Mouse (Mus musculus): ENCODE results near the gene Aoah. TPM values are rescaled to one million over a fixed set of nuclear protein-coding genes. Genes with fewer than 3 reads are reported as not detected.

Gene Aoah
- polyA plus RNA-seq (2015; fragmentation: Nextera tagmentation; extraction: Ambion mirVana), result 0.86 and 1.2 TPM in 2 replicates

GRCm38 (mm10) chr13:20793901-20794300 lies at the start of gene Aoah:
TSS of gene Aoah (plus strand) at chr13:20794113.
- H3K4me1 ChIP-seq (ENCODE audit: insufficient read depth, low read depth, low read length), result no peaks in the 10 kb centered on the region
- no peak within 1 kb of the TSS for H3K4me3 ChIP-seq (ENCODE audit: low read depth, low read length)
- no peak within 1 kb of the TSS for H3K27ac ChIP-seq (ENCODE audit: low read length)
- no peaks in the 10 kb centered on the region for H3K27me3 ChIP-seq (replicated peaks; ENCODE audit: insufficient read depth, low read length)
- H3K9ac ChIP-seq (replicated peaks; ENCODE audit: low read depth), result no peak within 1 kb of the TSS
- no peaks in the 10 kb centered on the region for H3K9me3 ChIP-seq (ENCODE audit: low read length)
- no peak within 1 kb of the TSS for H3K4me2 ChIP-seq (replicated peaks; ENCODE audit: low read depth, low read length)
- TF ChIP-seq EP300 (IDR thresholded peaks at IDR 0.05), result no peak
- no peak for TF ChIP-seq CTCF (IDR thresholded peaks at IDR 0.05)
- ATAC-seq, result no peak
- H3K36me3 ChIP-seq (ENCODE audit: insufficient read depth, low read length), result no peaks in the 10 kb centered on the region
- DNase-seq (ENCODE audit: low spot score), result no peak
- 56% methylated on average over 4 of the region's 4 CpGs for WGBS

GRCm38 (mm10) chr13:20754843-20755242 lies 39.1 kb upstream of the Aoah start:
- Histone ChIP-seq H3K4me1 (ENCODE audit: insufficient read depth, low read depth, low read length) (no peaks in the 10 kb centered on the region), H3K27me3 (replicated peaks; ENCODE audit: insufficient read depth, low read length) (no peaks in the 10 kb centered on the region), H3K4me3 (ENCODE audit: low read depth, low read length) (no peak overlapping the region), H3K9ac (replicated peaks; ENCODE audit: low read depth) (no peak overlapping the region), H3K27ac (ENCODE audit: low read length) (no peak overlapping the region), H3K9me3 (ENCODE audit: low read length) (no peaks in the 10 kb centered on the region), H3K4me2 (replicated peaks; ENCODE audit: low read depth, low read length) (no peak overlapping the region), H3K36me3 (ENCODE audit: insufficient read depth, low read length) (no peaks in the 10 kb centered on the region)
- WGBS, result 61% methylated on average over 1 of the region's 1 CpGs
- ATAC-seq, result no peak
- no peak for TF ChIP-seq CTCF (IDR thresholded peaks at IDR 0.05)
- DNase-seq (ENCODE audit: low spot score), result no peak

- Histone ChIP-seq H3K36me3 (ENCODE audit: insufficient read depth, low read length) (no peaks in the 10 kb centered on the region), H3K4me3 (ENCODE audit: low read depth, low read length) (no peak overlapping the region), H3K4me2 (replicated peaks; ENCODE audit: low read depth, low read length) (no peak overlapping the region), H3K27me3 (replicated peaks; ENCODE audit: insufficient read depth, low read length) (no peaks in the 10 kb centered on the region), H3K9ac (replicated peaks; ENCODE audit: low read depth) (no peak overlapping the region), H3K27ac (ENCODE audit: low read length) (no peak overlapping the region), H3K4me1 (ENCODE audit: insufficient read depth, low read depth, low read length) (no peaks in the 10 kb centered on the region), H3K9me3 (ENCODE audit: low read length) (no peaks in the 10 kb centered on the region)
- no peak for DNase-seq (ENCODE audit: low spot score)
- TF ChIP-seq CTCF (IDR thresholded peaks at IDR 0.05) (no peak), EP300 (IDR thresholded peaks at IDR 0.05) (no peak)
- 43% methylated on average over 5 of the region's 5 CpGs for WGBS
- no peak for ATAC-seq
Measured at GRCm38 (mm10) chr13:20783648-20784047, 10.3 kb upstream of the Aoah start.

DNA sequence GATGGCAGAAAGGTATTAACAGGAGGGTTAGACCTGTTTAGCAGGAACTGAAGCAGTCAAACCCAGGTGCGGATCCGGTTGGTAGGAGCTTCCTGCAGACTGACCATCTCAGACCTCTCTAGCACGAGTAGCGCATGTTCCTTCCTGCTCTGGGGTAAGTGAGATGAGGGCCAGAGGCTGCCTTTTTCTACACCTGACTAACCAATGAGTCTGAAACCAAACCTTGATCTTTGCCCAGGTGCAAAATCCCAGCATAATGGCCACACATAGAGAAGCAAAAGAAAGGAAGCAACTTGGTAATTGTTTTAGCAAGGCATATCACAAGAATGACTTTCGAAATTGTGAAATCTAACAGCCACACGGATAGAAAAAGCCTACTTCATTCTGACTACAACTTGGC lies 9.9 kb upstream of the Aoah start:
- no peaks in the 10 kb centered on the region for H3K36me3 ChIP-seq (ENCODE audit: insufficient read depth, low read length)
- 76% methylated on average over 6 of the region's 6 CpGs for WGBS
- DNase-seq (ENCODE audit: low spot score), result no peak

DNA sequence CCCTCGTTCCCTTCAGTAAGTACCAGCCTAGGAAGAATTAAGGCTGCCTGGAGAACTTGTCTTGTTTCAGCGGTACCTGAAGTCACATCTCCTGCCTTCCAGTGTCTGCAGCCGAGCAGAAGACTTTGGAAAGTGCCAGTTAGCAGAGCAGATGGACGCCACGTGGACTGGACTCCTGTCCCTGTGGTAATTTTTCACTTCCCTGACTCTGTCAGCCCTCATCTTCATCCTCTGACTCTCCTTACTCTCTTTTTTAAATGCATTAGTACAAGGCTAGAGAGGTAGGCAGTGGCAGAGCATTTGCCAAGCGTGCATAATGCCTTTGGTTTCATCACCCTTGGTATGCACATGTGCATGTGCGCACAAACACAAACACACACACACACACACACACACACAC lies 8.0 kb upstream of the Aoah start:
- no peak for TF ChIP-seq CTCF (IDR thresholded peaks at IDR 0.05)
- no peak for TF ChIP-seq EP300 (IDR thresholded peaks at IDR 0.05)
- no peak overlapping the region for H3K4me2 ChIP-seq (replicated peaks; ENCODE audit: low read depth, low read length)
- no peaks in the 10 kb centered on the region for H3K27me3 ChIP-seq (replicated peaks; ENCODE audit: insufficient read depth, low read length)
- no peak overlapping the region for H3K4me3 ChIP-seq (ENCODE audit: low read depth, low read length)
- DNase-seq (ENCODE audit: low spot score), result no peak
- H3K4me1 ChIP-seq (ENCODE audit: insufficient read depth, low read depth, low read length), result no peaks in the 10 kb centered on the region
- no peaks in the 10 kb centered on the region for H3K36me3 ChIP-seq (ENCODE audit: insufficient read depth, low read length)
- H3K9me3 ChIP-seq (ENCODE audit: low read length), result no peaks in the 10 kb centered on the region
- ATAC-seq, result no peak
- whole genome bisulfite sequencing, result 75% methylated on average over 7 of the region's 7 CpGs
- H3K9ac ChIP-seq (replicated peaks; ENCODE audit: low read depth), result no peak overlapping the region
- no peak overlapping the region for H3K27ac ChIP-seq (ENCODE audit: low read length)

More for the DNA sequence above, 9.9 kb upstream of the Aoah start:
- H3K27ac ChIP-seq (ENCODE audit: low read length), result no peak overlapping the region
- TF ChIP-seq EP300 (IDR thresholded peaks at IDR 0.05), result no peak
- no peak for TF ChIP-seq CTCF (IDR thresholded peaks at IDR 0.05)
- H3K9ac ChIP-seq (replicated peaks; ENCODE audit: low read depth), result no peak overlapping the region
- no peak for ATAC-seq
- no peak overlapping the region for H3K4me2 ChIP-seq (replicated peaks; ENCODE audit: low read depth, low read length)
- no peak overlapping the region for H3K4me3 ChIP-seq (ENCODE audit: low read depth, low read length)
- H3K27me3 ChIP-seq (replicated peaks; ENCODE audit: insufficient read depth, low read length), result no peaks in the 10 kb centered on the region
- no peaks in the 10 kb centered on the region for H3K4me1 ChIP-seq (ENCODE audit: insufficient read depth, low read depth, low read length)
- H3K9me3 ChIP-seq (ENCODE audit: low read length), result no peaks in the 10 kb centered on the region

GRCm38 (mm10) chr13:20786825-20787245 lies 7.1 kb upstream of the Aoah start:
- 69% methylated on average over 1 of the region's 1 CpGs for WGBS
- DNase-seq (ENCODE audit: low spot score) (no peak), ATAC-seq (no peak)
- no peaks in the 10 kb centered on the region for H3K36me3 ChIP-seq (ENCODE audit: insufficient read depth, low read length)
- no peak overlapping the region for H3K4me3 ChIP-seq (ENCODE audit: low read depth, low read length)
- no peak overlapping the region for H3K27ac ChIP-seq (ENCODE audit: low read length)
- TF ChIP-seq EP300 (IDR thresholded peaks at IDR 0.05) (no peak), CTCF (IDR thresholded peaks at IDR 0.05) (no peak)
- H3K9me3 ChIP-seq (ENCODE audit: low read length), result no peaks in the 10 kb centered on the region
- H3K4me2 ChIP-seq (replicated peaks; ENCODE audit: low read depth, low read length), result no peak overlapping the region
- H3K4me1 ChIP-seq (ENCODE audit: insufficient read depth, low read depth, low read length), result no peaks in the 10 kb centered on the region
- no peaks in the 10 kb centered on the region for H3K27me3 ChIP-seq (replicated peaks; ENCODE audit: insufficient read depth, low read length)
- no peak overlapping the region for H3K9ac ChIP-seq (replicated peaks; ENCODE audit: low read depth)

- peak; percentile 14 for DNase-seq (ENCODE audit: low spot score)
- Histone ChIP-seq H3K27me3 (replicated peaks; ENCODE audit: insufficient read depth, low read length) (no peaks in the 10 kb centered on the region), H3K4me3 (ENCODE audit: low read depth, low read length) (no peak overlapping the region), H3K9me3 (ENCODE audit: low read length) (no peaks in the 10 kb centered on the region), H3K4me1 (ENCODE audit: insufficient read depth, low read depth, low read length) (no peaks in the 10 kb centered on the region), H3K9ac (replicated peaks; ENCODE audit: low read depth) (no peak overlapping the region), H3K4me2 (replicated peaks; ENCODE audit: low read depth, low read length) (no peak overlapping the region), H3K36me3 (ENCODE audit: insufficient read depth, low read length) (no peaks in the 10 kb centered on the region), H3K27ac (ENCODE audit: low read length) (no peak overlapping the region)
- 76% methylated on average over 4 of the region's 4 CpGs for WGBS
- ATAC-seq, result no peak
- TF ChIP-seq EP300 (IDR thresholded peaks at IDR 0.05), result no peak
- no peak for TF ChIP-seq CTCF (IDR thresholded peaks at IDR 0.05)
Measured at GRCm38 (mm10) chr13:20787952-20788351, 6.0 kb upstream of the Aoah start.

Data from lung, postnatal 0 days (tissue).